Mouse (Mus musculus) testis, adult 2 months (tissue): ENCODE measurements around the gene Ahnak. TPM values are rescaled to one million over a fixed set of nuclear protein-coding genes. Genes with fewer than 3 reads are reported as not detected.

Source experiments
- H3K27ac ChIP-seq: fragments of 200-500 bp; 2 replicates; pipeline ENCODE4 v1.5.1; 2012; ENCODE audit warnings: low read depth, low read length; ENCODE audit not compliant: control insufficient read depth, insufficient read depth
- H3K27me3 ChIP-seq: fragments of 200-500 bp; 2 replicates; pipeline ENCODE4 v1.6.1; 2012; ENCODE audit warnings: mild to moderate bottlenecking, low read length, moderate library complexity; ENCODE audit not compliant: control insufficient read depth, insufficient read depth
- H3K36me3 ChIP-seq: fragments of 200-500 bp; 2 replicates; pipeline ENCODE4 v1.6.1; 2012; ENCODE audit warnings: mild to moderate bottlenecking, low read length; ENCODE audit not compliant: control insufficient read depth, insufficient read depth
- H3K4me1 ChIP-seq: fragments of 200-500 bp; 2 replicates; pipeline ENCODE4 v1.6.1; 2012; ENCODE audit warnings: low read length; ENCODE audit not compliant: control insufficient read depth, insufficient read depth
- H3K4me3 ChIP-seq: fragments of 200-500 bp; 2 replicates; pipeline ENCODE4 v1.5.1; 2012; ENCODE audit warnings: low read depth, mild to moderate bottlenecking, low read length, moderate library complexity, mixed read lengths; ENCODE audit not compliant: control insufficient read depth
- CTCF ChIP-seq: fragments of 200-500 bp; IDR thresholded peaks from 2 replicates; pipeline ENCODE4 v1.5.1; 2012; ENCODE audit warnings: low read depth, mild to moderate bottlenecking, inconsistent platforms, low read length, moderate library complexity; ENCODE audit not compliant: control insufficient read depth, insufficient read depth, insufficient replicate concordance
- POLR2A ChIP-seq: fragments of 200-500 bp; IDR thresholded peaks from 2 replicates; pipeline ENCODE4 v1.6.1; 2012; ENCODE audit warnings: low read depth, mild to moderate bottlenecking, inconsistent platforms, low read length, moderate library complexity; ENCODE audit not compliant: control insufficient read depth
- polyA plus RNA-seq: library from polyadenylated mRNA; depleted of rRNA; stranded (reverse); fragments of >200 nt; gene quantifications from 2 replicates; pipeline ENCODE4 v1.2.3, GENCODE M21; 2012

Gene Ahnak
- polyA plus RNA-seq, 1 experiment, result 1.6 TPM

DNA sequence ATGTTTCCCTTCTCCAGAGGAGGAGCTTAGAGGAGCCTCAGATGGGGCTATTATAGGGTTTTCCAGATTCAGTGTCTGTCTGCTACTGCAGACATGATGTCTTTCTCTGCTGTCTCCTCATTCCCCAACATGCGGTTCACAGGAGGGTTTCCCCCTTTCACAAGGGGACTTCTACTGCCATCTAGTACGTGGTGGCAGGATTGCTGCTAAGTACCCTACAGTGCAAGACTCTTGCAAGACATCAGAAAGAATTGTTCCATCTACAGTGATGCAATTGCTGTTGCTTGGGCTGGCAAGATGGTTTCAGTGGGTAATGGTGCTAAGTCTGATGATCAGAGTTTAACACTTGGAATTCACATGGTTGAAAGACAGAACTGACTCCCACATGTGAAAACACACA is 66.1 kb downstream of the Ahnak start:
- Histone ChIP-seq H3K27me3 (no peaks in the 10 kb centered on the region), H3K4me3 (no peak overlapping the region), H3K4me1 (no peaks in the 10 kb centered on the region), H3K27ac (no peak overlapping the region), H3K36me3 (no peaks in the 10 kb centered on the region)
- TF ChIP-seq CTCF (no peak), POLR2A (no peak)

GRCm38 (mm10) chr19:9055703-9056355 is 66.7 kb downstream of the Ahnak start:
- no peak for TF ChIP-seq POLR2A
- TF ChIP-seq CTCF, result no peak
- H3K27ac ChIP-seq, result no peak overlapping the region
- H3K4me3 ChIP-seq, result no peak overlapping the region
- no peaks in the 10 kb centered on the region for H3K36me3 ChIP-seq
- no peaks in the 10 kb centered on the region for H3K27me3 ChIP-seq
- H3K4me1 ChIP-seq, result no peaks in the 10 kb centered on the region

DNA sequence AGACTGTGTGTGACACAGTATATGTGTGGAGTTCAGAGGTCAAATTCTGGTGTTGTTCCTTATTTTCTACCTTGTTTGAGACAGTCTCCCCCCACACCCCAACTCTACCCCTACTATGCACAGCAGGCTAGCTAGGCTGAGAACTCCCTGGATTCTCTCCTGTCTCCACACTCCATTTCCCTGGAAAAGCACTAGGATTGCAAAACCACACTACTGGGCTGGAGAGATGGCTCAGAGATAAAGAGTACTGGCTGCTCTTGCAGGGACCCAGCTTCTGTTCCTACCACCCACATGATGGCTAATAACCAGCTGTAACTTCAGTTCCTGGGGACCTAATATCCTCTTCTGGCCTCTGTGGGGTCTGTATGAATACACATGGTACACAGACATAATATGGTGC is 68.6 kb downstream of the Ahnak start:
- Histone ChIP-seq H3K36me3 (no peaks in the 10 kb centered on the region), H3K27me3 (no peaks in the 10 kb centered on the region), H3K4me3 (no peak overlapping the region), H3K27ac (no peak overlapping the region), H3K4me1 (no peaks in the 10 kb centered on the region)
- TF ChIP-seq POLR2A, result no peak
- no peak for TF ChIP-seq CTCF

DNA sequence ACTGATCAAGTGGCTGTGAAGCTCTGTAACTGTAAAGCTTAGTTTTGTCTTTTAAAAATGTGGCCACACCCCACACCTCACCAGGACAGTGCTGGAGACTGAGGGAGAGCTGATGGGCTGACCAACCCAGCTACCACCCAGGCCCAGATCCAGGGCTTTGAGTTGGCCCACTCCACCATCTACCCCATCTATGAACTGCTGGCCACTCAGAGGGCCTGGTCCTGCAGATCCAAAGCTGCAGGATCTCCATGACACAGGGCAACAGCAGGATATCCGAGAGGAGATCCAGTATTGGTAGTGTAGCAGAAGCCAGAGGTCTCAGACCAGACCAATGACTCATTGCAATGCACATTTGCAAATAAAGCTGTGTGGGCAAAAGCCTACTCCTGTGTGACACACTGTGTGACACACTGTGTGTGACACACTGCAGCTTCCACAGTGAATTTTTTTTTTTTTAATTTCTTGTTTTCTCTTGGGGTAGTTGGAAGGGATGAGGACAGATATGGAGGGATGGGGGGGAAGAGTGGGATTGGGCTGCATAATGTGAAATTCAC is 69.3 kb downstream of the Ahnak start:
- Histone ChIP-seq H3K27ac (no peak overlapping the region), H3K27me3 (no peaks in the 10 kb centered on the region), H3K4me3 (no peak overlapping the region), H3K4me1 (no peaks in the 10 kb centered on the region), H3K36me3 (no peaks in the 10 kb centered on the region)
- no peak for TF ChIP-seq CTCF
- no peak for TF ChIP-seq POLR2A

DNA sequence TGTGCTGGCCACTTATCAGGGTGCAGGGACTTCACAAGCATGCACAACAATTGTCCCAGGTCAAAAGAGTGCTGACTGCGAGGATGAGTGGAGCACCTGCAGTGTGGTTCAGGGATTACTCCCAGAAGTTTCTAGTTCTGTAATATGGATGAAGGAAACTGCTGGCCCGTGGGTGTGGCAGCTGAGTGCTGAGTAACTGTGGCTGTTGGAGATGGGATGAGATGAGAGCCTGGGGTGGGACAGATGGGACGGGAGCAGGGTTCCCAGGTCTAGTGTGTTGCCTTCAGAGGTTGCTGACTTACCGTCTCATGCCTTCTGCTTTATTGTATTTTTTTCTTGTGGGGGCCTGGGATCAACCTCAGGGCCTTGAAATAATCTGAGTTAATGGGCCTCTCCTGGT is 69.9 kb downstream of the Ahnak start:
- TF ChIP-seq POLR2A (no peak), CTCF (no peak)
- H3K36me3 ChIP-seq, result no peaks in the 10 kb centered on the region
- H3K27me3 ChIP-seq, result no peaks in the 10 kb centered on the region
- H3K4me3 ChIP-seq, result no peak overlapping the region
- no peak overlapping the region for H3K27ac ChIP-seq
- H3K4me1 ChIP-seq, result no peaks in the 10 kb centered on the region

DNA sequence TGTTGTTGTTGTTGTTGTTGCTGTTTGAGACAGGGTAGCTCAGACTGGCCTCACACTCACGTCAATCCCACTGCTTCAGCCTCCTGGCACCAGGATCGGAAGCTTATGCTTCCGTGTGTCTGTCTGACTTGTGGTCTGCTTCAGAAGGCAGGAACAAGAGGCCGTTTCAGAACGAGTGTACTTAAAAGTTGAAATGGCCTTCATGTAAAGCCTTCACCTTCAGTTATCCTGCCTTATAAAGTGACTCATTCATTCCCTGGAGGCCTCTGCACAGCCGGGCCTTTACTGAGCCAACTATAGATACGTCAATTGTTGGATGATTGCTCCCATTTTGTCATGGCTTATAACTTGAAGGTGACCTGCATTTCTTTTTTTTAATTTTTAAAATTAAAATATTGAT is 70.3 kb downstream of the Ahnak start:
- Histone ChIP-seq H3K36me3 (no peaks in the 10 kb centered on the region), H3K27me3 (no peaks in the 10 kb centered on the region), H3K27ac (no peak overlapping the region), H3K4me3 (no peak overlapping the region), H3K4me1 (no peaks in the 10 kb centered on the region)
- TF ChIP-seq POLR2A (no peak), CTCF (no peak)

- TF ChIP-seq POLR2A (no peak), CTCF (no peak)
- no peak overlapping the region for H3K27ac ChIP-seq
- H3K4me3 ChIP-seq, result no peak overlapping the region
- no peaks in the 10 kb centered on the region for H3K27me3 ChIP-seq
- H3K36me3 ChIP-seq, result no peaks in the 10 kb centered on the region
- H3K4me1 ChIP-seq, result no peaks in the 10 kb centered on the region
These were observed 71.0 kb downstream of the Ahnak start for GRCm38 (mm10) chr19:9060103-9060502.

DNA sequence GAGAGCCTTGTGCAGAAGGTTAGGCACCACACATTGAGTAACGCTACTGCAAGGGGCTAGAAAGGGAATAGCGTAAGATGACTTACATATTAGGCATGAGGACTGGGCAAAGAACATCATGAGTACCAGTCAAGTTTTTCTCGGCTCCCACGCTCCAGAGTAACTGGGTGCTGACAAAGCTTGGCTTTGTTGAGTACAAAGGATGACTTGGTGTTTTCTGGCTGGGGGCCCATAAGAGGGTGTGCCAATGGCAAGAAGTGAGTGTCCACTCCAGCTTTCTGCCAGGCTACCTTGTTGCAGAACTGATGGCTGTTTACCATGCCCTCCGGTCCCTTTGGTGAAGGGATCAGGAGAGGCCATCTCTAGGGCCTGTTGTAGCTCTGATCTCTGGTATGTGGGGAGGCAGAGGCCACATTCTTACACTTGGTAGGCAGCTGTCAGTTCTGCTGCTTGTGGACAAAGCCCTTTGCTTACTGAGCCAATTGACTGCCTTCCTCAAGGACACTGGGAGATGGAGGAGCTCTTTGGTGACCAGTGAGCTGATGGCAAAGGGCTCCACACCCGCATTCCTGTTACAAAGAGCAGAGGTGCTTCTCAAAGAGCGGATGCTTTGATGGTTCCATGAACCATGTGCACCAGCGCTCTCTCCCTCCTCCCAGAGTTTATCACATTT is 72.3 kb downstream of the Ahnak start:
- no peaks in the 10 kb centered on the region for H3K4me1 ChIP-seq
- TF ChIP-seq POLR2A, result no peak
- no peak for TF ChIP-seq CTCF
- H3K4me3 ChIP-seq, result no peak overlapping the region
- no peaks in the 10 kb centered on the region for H3K36me3 ChIP-seq
- H3K27me3 ChIP-seq, result no peaks in the 10 kb centered on the region
- H3K27ac ChIP-seq, result no peak overlapping the region
